Mouse (Mus musculus): Measurements from ENCODE around the gene Rnh1. TPM values are rescaled to one million over a fixed set of nuclear protein-coding genes. Genes with fewer than 3 reads are reported as not detected.

Rnh1 gene
- total RNA-seq (2015; ENCODE audit: low replicate concordance) (9.6 and 16.2 TPM in 2 replicates), total RNA-seq (2017; ENCODE audit: low replicate concordance) (3.7 and 20.5 TPM in 2 replicates)

DNA sequence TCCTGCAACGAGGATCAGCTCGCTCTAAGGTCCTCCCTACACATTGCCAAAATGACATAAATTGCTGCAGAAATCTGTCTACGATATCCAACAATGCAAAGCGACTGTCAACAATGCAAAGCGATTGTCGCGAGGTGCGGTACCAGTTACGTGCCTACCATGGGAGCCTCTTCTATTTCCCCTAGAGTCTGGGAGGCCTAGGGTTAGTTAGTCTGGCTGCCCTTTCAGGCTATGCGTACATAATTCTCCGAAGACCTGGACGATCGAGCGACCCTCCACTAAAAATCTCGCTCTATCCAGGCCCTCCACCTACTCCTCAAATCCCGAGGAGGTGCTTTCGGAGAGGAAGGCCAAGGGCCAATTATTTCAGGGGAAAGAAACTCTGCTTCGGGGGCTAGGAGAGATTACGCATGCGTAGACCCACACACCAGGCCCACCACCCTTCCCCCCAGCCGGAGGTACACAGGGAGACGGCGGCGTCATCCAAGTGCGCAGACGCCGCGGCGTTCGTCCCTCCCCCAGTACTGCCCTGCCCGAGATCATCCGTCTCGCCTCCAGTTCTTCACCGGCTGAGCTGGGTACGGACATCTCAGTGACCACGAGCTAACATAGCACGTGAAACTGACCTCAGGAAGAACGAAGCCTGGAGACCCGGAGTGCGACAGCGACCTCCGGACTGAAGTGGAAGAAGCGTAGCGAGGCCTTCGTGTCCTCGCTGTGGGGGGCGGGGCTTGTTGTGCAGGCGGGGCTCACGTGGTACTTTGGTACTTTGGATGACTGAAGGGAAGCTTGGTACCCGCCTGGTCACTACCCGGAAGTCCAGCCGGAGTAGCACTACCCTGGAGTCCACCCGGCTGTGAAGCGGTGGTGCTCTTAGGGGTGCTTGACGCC, at the start of gene Rnh1:
TSS of gene Rnh1 (minus strand) at position 742 of the 891 bp plus-strand sequence.
- peak; percentile 83 for ATAC-seq (replicated peaks; ENCODE audit: low FRiP score, poor library complexity, severe bottlenecking)

DNA sequence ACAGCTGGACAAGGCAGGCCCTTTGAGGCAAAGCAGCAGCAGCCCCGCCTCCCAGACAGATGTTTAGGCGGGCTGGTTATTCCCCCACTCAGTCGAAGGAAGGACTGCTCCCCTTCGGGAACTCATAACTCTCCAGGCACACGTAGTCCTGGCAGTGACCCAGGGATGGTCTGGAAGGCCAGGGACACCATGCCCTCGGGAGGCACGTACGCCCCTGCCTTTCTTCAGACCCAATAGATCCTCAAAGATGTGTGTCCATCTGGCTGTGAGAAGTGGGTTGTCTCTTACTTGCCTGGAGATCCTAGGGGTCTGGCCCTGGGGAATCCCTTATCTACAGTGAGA, 49.4 kb upstream of the Rnh1 start:
- no peak for ATAC-seq (replicated peaks; ENCODE audit: low FRiP score, poor library complexity, severe bottlenecking)

DNA sequence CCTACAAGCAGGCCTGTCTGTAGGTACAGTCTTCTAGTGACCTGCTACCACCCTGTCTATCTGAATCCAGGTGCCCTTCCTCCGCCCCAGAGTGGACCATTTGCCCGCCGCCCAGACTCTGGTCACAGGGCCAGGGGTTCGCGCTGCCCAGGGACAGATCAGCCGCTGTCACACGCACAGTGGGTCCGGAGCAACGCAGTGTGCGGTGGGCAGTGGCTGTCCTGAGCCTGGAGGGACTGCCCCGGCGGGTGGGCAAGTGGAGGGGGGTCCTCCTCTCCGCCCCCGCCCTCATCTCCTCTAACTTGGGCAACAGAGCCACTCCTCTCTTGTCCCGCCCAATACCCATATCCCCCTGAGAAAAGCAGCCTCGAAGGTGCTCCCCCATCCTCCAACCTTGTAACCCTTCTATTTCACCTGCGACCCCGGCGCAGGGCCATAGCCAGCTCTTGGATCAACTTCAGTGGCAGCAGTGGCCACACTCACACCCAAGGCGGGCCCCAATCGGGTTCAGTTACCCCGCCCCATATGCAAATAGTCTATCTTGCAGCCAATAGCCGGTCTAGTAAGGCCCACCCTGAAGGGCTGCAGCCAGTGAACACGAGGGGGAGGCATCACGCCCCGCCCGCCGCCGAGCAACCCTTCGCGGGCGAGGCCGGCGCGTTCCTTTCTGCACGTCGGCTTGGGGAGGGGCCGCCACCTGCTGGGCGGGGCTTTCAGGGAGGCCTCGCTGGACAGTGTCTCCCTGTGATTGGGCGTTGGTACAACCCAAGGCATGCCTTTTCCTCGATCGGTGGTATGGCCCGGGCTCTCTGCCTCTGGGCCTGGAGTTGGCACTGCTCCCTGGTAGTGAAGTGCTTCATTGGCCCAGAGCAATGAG, 48.8 kb upstream of the Rnh1 start:
- peak; percentile 87 for ATAC-seq (replicated peaks; ENCODE audit: low FRiP score, poor library complexity, severe bottlenecking)

DNA sequence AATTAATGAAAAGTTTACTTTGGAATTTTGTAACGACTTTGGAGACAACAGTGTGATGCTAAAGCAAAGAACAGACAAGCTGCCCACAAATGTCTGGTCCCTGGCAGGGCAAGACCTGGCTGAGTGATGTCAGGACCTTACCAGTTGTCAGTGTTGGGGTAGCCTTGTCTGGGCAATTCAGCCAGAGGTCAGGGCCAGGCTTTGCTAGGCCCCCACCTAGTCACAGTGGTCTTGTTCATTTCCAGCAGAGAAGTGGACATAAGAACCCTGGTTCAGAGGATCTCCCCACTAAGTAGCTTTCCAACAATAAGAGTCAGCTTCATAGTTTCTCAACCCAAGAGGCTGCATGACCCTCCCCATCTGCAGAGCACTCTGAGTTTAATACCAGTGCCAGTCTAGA, 47.7 kb upstream of the Rnh1 start:
- no peak for ATAC-seq (replicated peaks; ENCODE audit: low FRiP score, poor library complexity, severe bottlenecking)

DNA sequence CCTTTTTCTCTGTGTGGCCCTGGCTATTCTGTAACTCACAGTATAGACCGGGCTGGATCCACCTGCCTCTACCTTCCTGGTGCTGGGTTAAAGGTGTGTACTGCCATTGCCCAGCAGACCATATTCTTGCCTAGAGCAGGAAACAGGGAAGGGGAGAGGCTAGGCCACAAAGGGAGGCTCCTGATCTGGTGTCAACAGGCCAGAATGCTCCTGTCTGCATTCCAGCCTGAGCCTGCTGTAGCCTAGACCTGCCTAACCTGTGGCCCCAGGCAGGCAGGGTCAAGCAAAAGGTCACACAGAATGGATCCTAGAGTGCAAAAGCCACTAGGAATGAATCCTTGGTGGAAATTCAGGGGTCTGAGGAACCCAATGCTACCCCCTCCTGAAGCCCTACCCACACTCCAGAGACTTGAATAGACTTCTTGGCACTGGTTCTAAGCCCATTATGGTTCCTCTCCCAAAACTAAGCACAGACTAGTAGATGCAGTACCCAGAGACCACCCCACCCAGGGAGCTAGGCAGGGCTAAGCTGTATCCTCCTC, 47.0 kb upstream of the Rnh1 start:
- ATAC-seq (replicated peaks; ENCODE audit: low FRiP score, poor library complexity, severe bottlenecking), result no peak

DNA sequence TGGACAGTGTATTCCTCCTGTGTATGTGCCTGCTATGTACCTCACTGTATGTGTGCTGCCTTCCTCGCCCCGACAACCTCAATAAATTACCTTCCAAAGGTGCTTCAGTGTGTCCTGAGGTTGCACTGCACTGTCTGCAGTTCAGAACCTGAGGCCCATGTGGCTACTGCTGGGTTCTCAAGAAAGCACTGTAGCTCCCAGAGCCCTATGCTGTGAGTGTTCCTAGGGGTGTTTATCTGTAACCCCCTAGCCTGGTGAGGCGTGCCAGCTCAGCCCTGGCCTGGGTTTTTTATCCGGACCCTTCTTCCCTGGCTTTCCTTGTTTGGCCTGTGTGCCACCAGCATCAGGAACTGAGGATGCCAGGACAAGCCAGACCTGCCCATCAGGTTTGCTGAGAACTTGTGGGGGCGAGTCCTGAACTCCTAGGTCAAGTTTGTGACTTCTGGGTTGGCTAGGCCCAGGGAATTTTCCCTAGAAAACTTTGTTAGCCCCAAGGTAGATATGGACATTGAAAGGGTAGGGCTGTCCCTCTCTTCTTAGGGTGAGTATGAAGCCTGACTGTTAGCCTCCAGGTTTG, 46.0 kb upstream of the Rnh1 start:
- ATAC-seq (replicated peaks; ENCODE audit: low FRiP score, poor library complexity, severe bottlenecking), result no peak

DNA sequence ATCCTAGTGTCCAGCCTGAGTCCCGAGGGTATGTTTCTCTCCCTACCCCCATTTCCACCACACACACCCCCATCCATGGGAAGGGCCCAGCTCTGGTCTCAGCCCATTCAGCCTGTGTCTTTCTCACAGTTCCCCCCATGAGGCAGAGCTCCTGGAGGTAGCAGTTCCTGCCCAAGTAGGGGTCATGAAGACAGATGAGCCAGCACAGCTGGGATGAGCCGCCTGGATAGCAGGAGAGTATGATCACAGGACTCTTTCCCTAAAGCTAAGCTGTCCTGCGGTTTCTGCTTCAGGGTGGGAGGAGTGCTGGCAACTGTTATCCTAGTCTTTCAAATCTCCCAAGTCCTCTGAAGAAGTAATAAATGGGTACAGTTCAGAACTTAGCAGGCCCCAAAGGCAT, 45.5 kb upstream of the Rnh1 start:
- no peak for ATAC-seq (replicated peaks; ENCODE audit: low FRiP score, poor library complexity, severe bottlenecking)

DNA sequence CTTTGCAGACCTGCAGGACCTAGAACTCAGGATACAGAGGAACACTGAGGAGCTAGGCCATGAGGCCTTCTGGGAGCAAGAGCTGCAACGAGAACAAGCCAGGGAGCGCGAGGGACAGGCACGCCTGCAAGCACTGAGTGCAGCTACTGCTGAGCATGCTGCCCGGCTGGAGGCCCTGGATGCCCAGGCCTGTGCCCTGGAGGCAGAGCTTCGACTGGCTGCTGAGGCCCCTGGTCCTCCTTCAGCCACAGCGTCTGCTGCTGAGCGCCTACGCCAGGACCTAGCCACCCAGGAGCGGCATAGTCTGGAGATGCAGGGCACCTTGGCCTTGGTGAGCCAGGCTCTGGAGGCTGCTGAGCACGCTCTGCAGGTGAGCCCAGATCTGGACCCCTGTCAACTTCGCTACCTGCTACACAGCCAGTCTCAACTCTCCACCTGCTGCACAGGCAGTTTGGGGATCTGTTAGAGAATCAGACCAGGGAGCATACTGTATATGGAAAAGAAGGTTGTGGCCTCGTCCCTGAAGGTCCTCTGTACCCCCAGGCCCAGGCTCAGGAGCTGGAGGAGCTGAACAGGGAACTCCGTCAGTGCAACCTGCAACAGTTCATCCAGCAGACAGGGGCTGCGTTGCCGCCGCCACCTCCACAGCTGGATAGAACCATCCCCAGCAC, 44.8 kb upstream of the Rnh1 start:
- ATAC-seq (replicated peaks; ENCODE audit: low FRiP score, poor library complexity, severe bottlenecking), result no peak

DNA sequence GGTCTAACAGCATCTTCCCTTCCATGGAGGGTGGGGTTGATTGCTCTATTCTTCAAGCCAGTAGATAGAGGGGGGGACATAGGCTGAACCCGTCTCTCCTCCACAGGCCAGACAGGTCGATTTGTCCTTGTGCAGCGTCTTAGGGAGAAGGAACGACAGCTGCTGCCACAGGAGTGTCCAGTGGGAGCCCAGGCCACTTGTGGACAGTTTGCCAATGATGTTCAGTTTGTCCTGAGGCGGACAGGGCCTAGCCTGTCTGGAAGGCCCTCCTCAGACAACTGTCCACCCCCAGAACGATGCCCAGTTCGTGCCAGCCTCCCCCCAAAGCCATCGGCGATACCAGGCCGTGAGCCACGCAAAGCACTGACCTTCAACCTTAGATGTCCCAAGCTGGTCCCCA, 44.2 kb upstream of the Rnh1 start:
- ATAC-seq (replicated peaks; ENCODE audit: low FRiP score, poor library complexity, severe bottlenecking), result no peak

DNA sequence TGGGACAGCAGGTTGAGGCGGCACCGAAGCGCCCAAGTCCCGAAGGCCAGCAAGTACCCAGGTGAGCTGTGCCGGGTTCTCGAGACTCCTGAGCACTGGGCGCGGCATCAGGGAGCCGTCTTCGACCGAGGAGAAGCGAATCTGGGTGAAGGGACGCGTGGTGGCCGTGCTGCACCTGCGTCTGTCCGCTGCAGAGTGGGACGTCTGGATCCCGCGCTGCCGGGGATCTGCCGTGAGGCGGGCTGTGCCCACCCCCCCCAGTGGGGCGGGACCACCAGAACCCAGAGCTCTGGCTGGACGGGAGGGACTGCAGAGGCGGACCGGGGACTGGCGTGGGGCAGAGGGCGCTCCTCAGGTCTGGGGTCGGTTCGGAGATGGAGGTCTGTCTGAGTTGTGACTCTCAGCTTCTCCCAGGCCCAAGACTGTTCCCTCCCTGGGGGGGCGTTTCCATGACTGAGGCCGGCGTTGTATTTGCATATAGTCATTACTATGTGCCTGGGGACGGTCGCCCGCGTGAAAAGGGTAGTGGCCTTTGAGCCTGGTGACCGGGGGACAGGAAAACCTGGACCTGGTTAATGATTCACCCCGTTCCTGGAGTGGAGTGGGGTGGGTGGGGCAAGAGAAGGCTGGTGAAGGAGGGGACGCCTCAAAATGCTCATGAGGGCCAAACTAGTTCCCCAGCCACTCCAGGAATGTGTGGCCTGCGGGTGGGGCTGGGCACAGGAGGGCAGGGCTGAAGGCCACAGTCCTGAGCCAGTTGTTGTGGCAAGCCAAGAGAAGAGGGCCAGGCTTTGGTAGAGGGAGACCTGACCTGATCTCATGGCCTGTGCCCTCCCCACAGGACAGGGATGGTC, 43.5 kb upstream of the Rnh1 start:
- peak; percentile 15 for ATAC-seq (replicated peaks; ENCODE audit: low FRiP score, poor library complexity, severe bottlenecking)

DNA sequence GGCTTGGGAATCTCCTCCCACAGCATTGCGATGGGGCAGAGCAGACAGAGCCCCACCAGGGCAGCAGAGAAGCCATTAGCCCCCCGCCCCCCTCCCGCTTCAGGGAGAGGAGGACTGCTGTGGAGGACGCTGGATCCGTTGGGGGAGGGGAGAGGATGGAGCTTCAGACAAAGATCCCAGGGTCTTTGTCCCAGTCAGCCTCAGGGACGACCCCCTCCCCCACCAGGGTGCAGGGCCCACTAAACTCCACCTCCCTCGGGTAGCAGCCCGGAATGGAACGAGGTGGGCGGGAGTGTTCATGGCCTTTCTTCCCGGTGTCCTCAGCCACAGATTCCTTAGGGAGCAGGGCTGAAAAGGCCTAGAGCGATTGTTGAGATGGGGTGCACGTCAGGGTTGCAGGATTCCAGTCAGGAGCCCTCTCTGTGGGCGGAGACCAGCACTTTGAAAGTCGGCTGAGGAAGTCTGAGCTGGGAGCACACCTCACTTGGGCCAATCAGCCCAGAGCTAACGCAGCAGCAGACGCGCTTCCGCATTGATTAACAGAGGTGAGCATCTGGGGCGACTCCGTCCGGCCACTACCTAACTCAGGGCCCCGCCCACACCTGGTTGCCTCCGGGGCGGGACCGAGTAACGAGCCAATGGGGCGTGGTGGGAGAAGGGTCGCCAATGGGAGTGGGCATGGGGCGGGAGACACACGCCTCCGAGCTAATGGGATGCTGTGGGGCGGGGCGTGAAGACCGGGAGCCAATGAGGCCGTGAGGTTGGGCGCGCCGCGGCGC, 42.6 kb upstream of the Rnh1 start, which contains the start of gene Rassf7:
TSS of gene Rassf7 (plus strand) at position 760 of the 779 bp plus-strand sequence.
- ATAC-seq (replicated peaks; ENCODE audit: low FRiP score, poor library complexity, severe bottlenecking), result peak; percentile 88

DNA sequence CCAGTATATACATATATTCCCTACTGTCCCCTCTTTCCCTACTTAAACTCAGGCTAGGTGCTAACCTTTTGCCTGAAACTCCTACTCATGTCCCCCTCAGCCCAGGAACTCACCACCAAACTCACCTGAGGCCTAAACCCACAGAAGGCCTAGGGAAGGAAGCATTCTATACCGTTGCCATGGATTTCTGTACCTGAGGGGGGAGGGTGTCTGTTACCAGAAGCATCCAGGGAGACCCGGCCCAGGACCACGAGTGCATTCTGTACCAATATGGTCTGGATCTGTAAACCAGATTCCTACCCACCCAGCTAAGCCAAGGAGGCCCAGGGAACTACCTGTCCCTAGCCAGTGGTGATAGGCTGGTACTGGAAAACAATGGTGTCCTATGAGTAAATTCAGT, 41.7 kb upstream of the Rnh1 start:
- ATAC-seq (replicated peaks; ENCODE audit: low FRiP score, poor library complexity, severe bottlenecking), result no peak

DNA sequence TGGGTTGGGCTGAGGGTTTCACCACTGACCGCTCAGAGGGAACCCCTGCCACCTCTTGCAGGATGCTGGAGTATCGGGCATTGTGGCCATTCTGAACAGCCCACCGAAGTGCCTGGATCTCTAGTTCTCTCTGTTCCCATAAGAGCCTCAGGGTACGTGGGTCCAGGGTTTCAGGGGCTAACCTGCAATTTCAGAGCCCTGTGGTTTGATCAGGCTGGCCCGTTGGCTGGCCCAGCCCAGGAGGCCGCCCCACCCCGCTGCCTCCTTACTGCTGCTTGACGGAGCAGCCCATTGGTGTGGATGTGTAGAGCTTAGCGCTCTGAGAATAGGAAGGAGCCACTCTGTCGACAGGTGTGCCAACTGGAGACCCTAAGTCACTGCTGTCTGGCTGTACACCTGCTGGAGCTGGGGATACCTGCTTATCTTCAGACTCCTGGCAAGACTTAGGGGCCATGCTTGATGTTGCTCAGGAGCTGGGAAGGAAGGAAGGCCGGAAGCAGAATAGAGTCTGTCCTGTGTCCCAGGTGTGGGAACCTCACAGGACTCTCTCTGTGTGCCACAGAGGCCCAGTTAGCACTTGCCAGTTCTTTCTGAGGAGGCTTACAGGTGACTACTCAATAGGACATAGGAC, 41.1 kb upstream of the Rnh1 start, which contains the start of gene Lmntd2:
TSS of gene Lmntd2 (minus strand) at position 476 of the 631 bp plus-strand sequence.
- ATAC-seq (replicated peaks; ENCODE audit: low FRiP score, poor library complexity, severe bottlenecking), result no peak

DNA sequence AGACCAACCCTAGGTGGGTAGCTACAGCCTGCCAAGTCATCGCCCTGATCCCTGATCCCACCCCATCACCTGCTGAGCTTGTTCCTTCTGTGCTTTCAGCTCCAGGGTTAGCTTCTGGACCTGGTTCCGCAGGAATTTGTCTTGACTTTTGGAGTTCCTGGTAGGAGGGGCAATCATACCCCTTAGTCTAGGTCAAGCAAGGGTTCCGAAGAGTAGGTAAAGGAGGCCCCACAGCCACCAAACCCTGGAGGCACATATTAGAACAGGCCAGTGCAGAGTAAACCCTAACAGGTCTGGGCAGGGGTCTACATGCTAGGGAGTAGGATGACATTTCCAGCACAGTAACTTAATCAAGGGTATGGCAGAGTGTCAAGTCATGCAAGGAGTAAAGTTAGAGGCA, 40.5 kb upstream of the Rnh1 start:
- no peak for ATAC-seq (replicated peaks; ENCODE audit: low FRiP score, poor library complexity, severe bottlenecking)

DNA sequence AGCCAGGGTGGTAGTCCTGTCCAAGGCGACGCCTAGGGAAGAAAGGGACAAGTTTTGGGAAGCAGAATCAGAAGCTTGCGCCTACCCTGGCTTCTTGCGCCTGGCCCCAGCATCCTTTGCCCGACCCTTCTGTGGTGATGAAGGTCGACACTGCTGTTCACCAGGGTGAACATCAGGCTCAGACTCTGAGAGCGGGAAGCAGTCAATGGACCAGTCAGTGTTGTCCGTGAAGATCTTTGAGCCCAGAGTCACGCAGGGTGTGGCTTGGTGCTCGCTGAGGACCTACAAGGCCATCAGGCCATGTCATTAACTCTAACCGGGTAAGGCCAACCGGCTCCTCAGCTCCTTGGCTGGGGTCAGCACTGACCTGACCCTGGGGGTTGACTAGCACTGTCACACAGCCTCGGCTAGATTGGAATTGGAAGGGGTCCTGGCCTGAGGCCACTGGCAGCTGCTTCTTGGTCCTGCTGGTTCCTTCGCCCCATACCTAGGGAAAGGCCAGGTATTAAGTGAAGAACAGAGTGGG, 38.0 kb upstream of the Rnh1 start:
- ATAC-seq (replicated peaks; ENCODE audit: low FRiP score, poor library complexity, severe bottlenecking), result no peak

DNA sequence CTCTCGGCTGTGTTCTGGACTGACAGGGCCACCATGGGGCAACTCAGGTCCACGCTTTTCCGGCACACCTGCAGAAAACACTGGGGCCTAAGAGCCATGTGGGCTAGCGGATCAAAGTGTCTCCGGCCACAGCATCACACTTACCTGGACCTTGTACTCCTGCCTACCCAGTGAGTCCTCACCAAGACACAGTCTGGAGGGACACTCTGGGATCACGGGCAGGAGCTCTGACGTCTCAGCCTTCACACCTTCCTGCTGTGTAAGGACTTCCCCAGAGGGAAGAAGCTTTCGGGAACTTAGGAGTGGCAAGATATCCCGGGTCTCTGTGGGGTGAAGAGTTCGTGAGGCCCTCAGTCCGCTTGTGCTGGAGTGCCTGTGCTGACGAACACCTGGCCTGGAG, 37.5 kb upstream of the Rnh1 start:
- no peak for ATAC-seq (replicated peaks; ENCODE audit: low FRiP score, poor library complexity, severe bottlenecking)

DNA sequence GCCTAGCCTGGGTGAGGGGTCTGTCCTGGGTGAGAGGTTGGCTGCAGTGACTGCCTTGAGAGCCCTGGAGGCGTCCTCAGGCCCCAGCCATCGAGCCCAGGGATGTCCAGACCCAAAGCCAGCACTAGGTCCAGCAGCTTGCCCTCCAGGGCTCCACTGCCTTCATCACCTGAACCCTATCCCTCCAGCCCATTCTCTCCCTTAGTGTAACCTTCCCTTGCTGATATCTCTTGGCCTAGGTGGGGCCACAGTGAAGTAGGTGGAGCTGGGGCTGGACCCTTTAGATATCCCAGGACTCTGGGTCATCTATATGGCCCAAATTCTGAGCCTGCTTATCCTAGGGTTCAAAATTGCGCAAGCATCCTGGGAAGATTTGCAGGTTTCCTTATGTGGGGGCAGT, 36.9 kb upstream of the Rnh1 start:
- ATAC-seq (replicated peaks; ENCODE audit: low FRiP score, poor library complexity, severe bottlenecking), result peak; percentile 89
